In genomic region chr13:4233536-4234172, GRCm38 (mm10) we compare ENCODE assay signal across 16 mouse cellular contexts. TPM values are rescaled to one million over a fixed set of nuclear protein-coding genes. Genes with fewer than 3 reads are reported as not detected.
DNase-seq lines count a peak whose midpoint lies in the region; ATAC-seq and TF ChIP-seq lines count a peak whose summit lies in the region.
"Had no signal": no experiment of that assay in that cellular context is flagged by ENCODE, and none has a peak within 500 bp of the region (broad histone marks: within the 10 kb centered on the region; RNA-seq: fewer than 3 reads in every experiment).

No protein-coding gene starts in this region.

- 55% methylated on average over 3 of the region's 3 CpGs for WGBS in lung, embryonic 14.5 days
- WGBS in liver, embryonic 16.5 days (ENCODE audit: insufficient replicate concordance), result 40% methylated on average over 3 of the region's 3 CpGs
- 38% methylated on average over 3 of the region's 3 CpGs for WGBS in stomach, embryonic 16.5 days
- WGBS in forebrain, embryonic 11.5 days, result 79% methylated on average over 3 of the region's 3 CpGs

- intact Hi-C loops in heart, postnatal 36 days (cut with DNase I), result loop anchor here (5.0 kb wide), 1 partner anchor 379 kb away; no protein-coding TSS in a partner anchor

- no peaks in the 10 kb centered on the region for H3K4me1 ChIP-seq in lung, embryonic 14.5 days (ENCODE audit: insufficient read depth)
- H3K4me1 ChIP-seq in liver, embryonic 16.5 days (ENCODE audit: control insufficient read depth, low read depth, low read length), result no peaks in the 10 kb centered on the region; the same call in 1 of the 2 replicates
- no peaks in the 10 kb centered on the region for H3K4me1 ChIP-seq in stomach, embryonic 16.5 days (ENCODE audit: control insufficient read depth, insufficient read depth, low read length)
- no peaks in the 10 kb centered on the region for H3K4me1 ChIP-seq in forebrain, embryonic 11.5 days (replicated peaks; ENCODE audit: control insufficient read depth, insufficient read depth, low read length)
- H3K4me1 ChIP-seq: limb, embryonic 13.5 days; midbrain, embryonic 12.5 days had no signal

- TF ChIP-seq CTCF in lung, embryonic 14.5 days (IDR thresholded peaks at IDR 0.05; ENCODE audit: low read depth), result no peak

- DNase-seq in lung, embryonic 14.5 days, result peak; percentile 63
- DNase-seq in lung, postnatal 14 days, result no peak
- peak; percentile 55 for DNase-seq in kidney, postnatal 10 days
- no peak for DNase-seq in forebrain, embryonic 11.5 days (ENCODE audit: low spot score)
- no peak for DNase-seq in layer of hippocampus, postnatal 14 days (ENCODE audit: low spot score in 2 of 2)
- DNase-seq in heart, postnatal 36 days, result no peak
- DNase-seq: forebrain, postnatal 0 days had no signal

- peak; percentile 93 for ATAC-seq in lung, embryonic 14.5 days (ENCODE audit: insufficient read depth)
- peak; percentile 95 for ATAC-seq in liver, embryonic 16.5 days (ENCODE audit: low read depth)
- peak; percentile 98 for ATAC-seq in stomach, embryonic 16.5 days (ENCODE audit: insufficient read depth, low FRiP score)
- no peak for ATAC-seq in forebrain, embryonic 11.5 days (replicated peaks; ENCODE audit: low FRiP score)
- ATAC-seq: forebrain, postnatal 0 days; hindbrain, embryonic 16.5 days had no signal

- H3K27me3 ChIP-seq in lung, embryonic 14.5 days (ENCODE audit: insufficient read depth, low read length), result no peaks in the 10 kb centered on the region
- no peaks in the 10 kb centered on the region for H3K27me3 ChIP-seq in liver, embryonic 16.5 days (ENCODE audit: control insufficient read depth, insufficient read depth, low read depth, low read length)
- H3K27me3 ChIP-seq in stomach, embryonic 16.5 days (ENCODE audit: control insufficient read depth, insufficient read depth, low read length), result no peaks in the 10 kb centered on the region
- H3K27me3 ChIP-seq in forebrain, embryonic 11.5 days (ENCODE audit: control insufficient read depth, insufficient read depth, low read length), result no peaks in the 10 kb centered on the region
- H3K27me3 ChIP-seq: heart, embryonic 15.5 days; limb, embryonic 13.5 days; midbrain, embryonic 12.5 days had no signal

- no peaks in the 10 kb centered on the region for H3K9me3 ChIP-seq in lung, embryonic 14.5 days (ENCODE audit: low read depth, low read length)
- no peaks in the 10 kb centered on the region for H3K9me3 ChIP-seq in liver, embryonic 16.5 days (replicated peaks; ENCODE audit: control insufficient read depth, low read length)
- H3K9me3 ChIP-seq in stomach, embryonic 16.5 days (replicated peaks; ENCODE audit: control insufficient read depth, low read length), result no peaks in the 10 kb centered on the region
- no peaks in the 10 kb centered on the region for H3K9me3 ChIP-seq in forebrain, embryonic 11.5 days (ENCODE audit: control insufficient read depth, low read length)
- H3K9me3 ChIP-seq: heart, embryonic 15.5 days; limb, embryonic 13.5 days; midbrain, embryonic 12.5 days had no signal

- no peak overlapping the region for H3K27ac ChIP-seq in lung, embryonic 14.5 days (ENCODE audit: low read depth)
- no peak overlapping the region for H3K27ac ChIP-seq in liver, embryonic 16.5 days (ENCODE audit: low read length)
- H3K27ac ChIP-seq in stomach, embryonic 16.5 days (ENCODE audit: low read length), result peak overlapping the region; percentile 62
- no peak overlapping the region for H3K27ac ChIP-seq in forebrain, embryonic 11.5 days (ENCODE audit: low read depth, low read length)
- H3K27ac ChIP-seq: heart, embryonic 15.5 days; limb, embryonic 13.5 days; midbrain, embryonic 12.5 days had no signal

- H3K4me2 ChIP-seq in lung, embryonic 14.5 days, result peak overlapping the region; percentile 40
- peak overlapping the region; percentile 42 for H3K4me2 ChIP-seq in liver, embryonic 16.5 days (ENCODE audit: low read depth, low read length)
- H3K4me2 ChIP-seq in stomach, embryonic 16.5 days (ENCODE audit: low read depth, low read length), result peak overlapping the region; percentile 31
- H3K4me2 ChIP-seq in forebrain, embryonic 11.5 days (ENCODE audit: low read depth, low read length, severe bottlenecking), result no peak overlapping the region
- H3K4me2 ChIP-seq: heart, embryonic 15.5 days; limb, embryonic 13.5 days; midbrain, embryonic 12.5 days had no signal

- no peak overlapping the region for H3K4me3 ChIP-seq in lung, embryonic 14.5 days (ENCODE audit: low read depth, low read length)
- peak overlapping the region; percentile 36 for H3K4me3 ChIP-seq in liver, embryonic 16.5 days (ENCODE audit: low read depth, low read length)
- peak overlapping the region; percentile 40 for H3K4me3 ChIP-seq in stomach, embryonic 16.5 days (replicated peaks; ENCODE audit: low read length)
- H3K4me3 ChIP-seq in forebrain, embryonic 11.5 days (ENCODE audit: low read depth, low read length), result no peak overlapping the region
- H3K4me3 ChIP-seq: heart, embryonic 15.5 days; limb, embryonic 13.5 days; midbrain, embryonic 12.5 days had no signal

- H3K36me3 ChIP-seq in lung, embryonic 14.5 days (ENCODE audit: insufficient read depth), result no peaks in the 10 kb centered on the region
- no peaks in the 10 kb centered on the region; the same call in 1 of the 2 replicates for H3K36me3 ChIP-seq in liver, embryonic 16.5 days (ENCODE audit: control insufficient read depth, insufficient read depth)
- H3K36me3 ChIP-seq in stomach, embryonic 16.5 days (ENCODE audit: control insufficient read depth, insufficient read depth, low read length), result no peaks in the 10 kb centered on the region
- no peaks in the 10 kb centered on the region for H3K36me3 ChIP-seq in forebrain, embryonic 11.5 days (ENCODE audit: control insufficient read depth, insufficient read depth, low read length)
- H3K36me3 ChIP-seq: heart, embryonic 15.5 days; limb, embryonic 13.5 days; midbrain, embryonic 12.5 days had no signal

- no peak overlapping the region for H3K9ac ChIP-seq in lung, embryonic 14.5 days
- H3K9ac ChIP-seq in liver, embryonic 16.5 days (ENCODE audit: low read depth, low read length), result no peak overlapping the region
- no peak overlapping the region for H3K9ac ChIP-seq in stomach, embryonic 16.5 days (ENCODE audit: low read length)
- no peak overlapping the region for H3K9ac ChIP-seq in forebrain, embryonic 11.5 days (ENCODE audit: low read length)
- H3K9ac ChIP-seq: forebrain, postnatal 0 days; heart, embryonic 15.5 days; limb, embryonic 13.5 days; midbrain, embryonic 12.5 days had no signal

RNA-seq across cellular contexts. Expression of gene Akr1c19, which starts 5.2 kb away (rescaled TPM):
- polyA plus RNA-seq in lung, embryonic 14.5 days (2014; fragmentation: Nextera tagmentation; extraction: Ambion mirVana), result 10.6 and 13.3 TPM in 2 replicates
- polyA plus RNA-seq in liver, embryonic 16.5 days (2015; fragmentation: Nextera tagmentation; extraction: Ambion mirVana), result 51.5 and 55.0 TPM in 2 replicates
- 123 and 129 TPM in 2 replicates for polyA plus RNA-seq in stomach, embryonic 16.5 days (2015; fragmentation: Nextera tagmentation; extraction: Ambion mirVana)
- polyA plus RNA-seq in forebrain, embryonic 11.5 days (2014; fragmentation: Nextera tagmentation; extraction: Ambion mirVana), result 0.27 and 0.39 TPM in 2 replicates
- under 1 TPM in 1 of 2 experiments, not detected in 1; 0.18 TPM for total RNA-seq in layer of hippocampus, postnatal 14 days (2021)
- 1 to 10 TPM; 1.3 to 1.9 TPM for total RNA-seq in heart, postnatal 36 days (2021)
- total RNA-seq: ES-E14; layer of hippocampus, postnatal 25 days had no signal

RNA-seq across cellular contexts. Expression of gene Akr1c13, which starts 42.7 kb away (rescaled TPM):
- polyA plus RNA-seq in lung, embryonic 14.5 days (2014; fragmentation: Nextera tagmentation; extraction: Ambion mirVana), result 3.8 and 4.4 TPM in 2 replicates
- 51.7 and 57.5 TPM in 2 replicates for polyA plus RNA-seq in liver, embryonic 16.5 days (2015; fragmentation: Nextera tagmentation; extraction: Ambion mirVana)
- polyA plus RNA-seq in stomach, embryonic 16.5 days (2015; fragmentation: Nextera tagmentation; extraction: Ambion mirVana), result 145 and 160 TPM in 2 replicates
- 0.35 and 0.75 TPM in 2 replicates for polyA plus RNA-seq in forebrain, embryonic 11.5 days (2014; fragmentation: Nextera tagmentation; extraction: Ambion mirVana)
- 1 to 10 TPM in 1 of 2 experiments, under 1 TPM in 1; 0.35 to 1.7 TPM for total RNA-seq in layer of hippocampus, postnatal 14 days (2021)
- total RNA-seq in heart, postnatal 36 days (2021), result under 1 TPM; 0.68 to 0.86 TPM
- total RNA-seq: layer of hippocampus, postnatal 25 days had no signal

RNA-seq across cellular contexts. Expression of gene Akr1c12, which starts 45.6 kb away (rescaled TPM):
- 0.61 and 0.80 TPM in 2 replicates for polyA plus RNA-seq in lung, embryonic 14.5 days (2014; fragmentation: Nextera tagmentation; extraction: Ambion mirVana)
- 19.6 and 21.0 TPM in 2 replicates for polyA plus RNA-seq in liver, embryonic 16.5 days (2015; fragmentation: Nextera tagmentation; extraction: Ambion mirVana)
- polyA plus RNA-seq in stomach, embryonic 16.5 days (2015; fragmentation: Nextera tagmentation; extraction: Ambion mirVana), result 73.5 and 82.9 TPM in 2 replicates
- 0.27 TPM in 1 of 2 replicates, not detected in the other for polyA plus RNA-seq in forebrain, embryonic 11.5 days (2014; fragmentation: Nextera tagmentation; extraction: Ambion mirVana)
- not detected for total RNA-seq in layer of hippocampus, postnatal 14 days (2021)
- total RNA-seq in heart, postnatal 36 days (2021), result not detected
- total RNA-seq: forebrain, postnatal 0 days; layer of hippocampus, postnatal 25 days had no signal
- polyA plus RNA-seq: neural tube, embryonic 11.5 days had no signal

Comparison
In these comparisons a context has a peak if more than half of its experiments do, and no peak if none do; other contexts are left out.
1. DNase-seq: peak in lung, embryonic 14.5 days (single experiment) and kidney, postnatal 10 days (single experiment); none in lung, postnatal 14 days (single experiment), forebrain, embryonic 11.5 days (single experiment), layer of hippocampus, postnatal 14 days (0 of 2) and heart, postnatal 36 days (0 of 2).
2. H3K4me3 ChIP-seq: peak in liver, embryonic 16.5 days (single experiment) and stomach, embryonic 16.5 days (single experiment); none in lung, embryonic 14.5 days (single experiment) and forebrain, embryonic 11.5 days (single experiment).
3. RNA of gene Akr1c12, which starts 45.6 kb away (polyA plus RNA-seq): 73.5 to 82.9 TPM in stomach, embryonic 16.5 days and 19.6 to 21.0 TPM in liver, embryonic 16.5 days; 0.61 to 0.80 TPM in lung, embryonic 14.5 days and 0.27 TPM in forebrain, embryonic 11.5 days; every median in the first group is over 10 times any median in the second.